Mouse (Mus musculus) G1E-ER4 (cell line): ENCODE results near the gene Ptpn1. TPM values are rescaled to one million over a fixed set of nuclear protein-coding genes. Genes with fewer than 3 reads are reported as not detected.

ENCODE experiments used
- GATA1 ChIP-seq: IDR thresholded peaks from one replicate; pipeline ENCODE4 v1.8.0; 2012; ENCODE audit warnings: low read length, inconsistent platforms
- polyA plus RNA-seq: library from polyadenylated mRNA; stranded (reverse); fragments of >175 nt; gene quantifications from 2 replicates; pipeline ENCODE4 v1.2.3, GENCODE M21; 2012

The Ptpn1 gene
- polyA plus RNA-seq, result 39.4 and 49.5 TPM in 2 replicates

- no peak for TF ChIP-seq GATA1
These were observed at the start of gene Ptpn1 for GRCm38 (mm10) chr2:167931985-167932726. Gene Ptpn1 (plus strand): TSS chr2:167932057.

DNA sequence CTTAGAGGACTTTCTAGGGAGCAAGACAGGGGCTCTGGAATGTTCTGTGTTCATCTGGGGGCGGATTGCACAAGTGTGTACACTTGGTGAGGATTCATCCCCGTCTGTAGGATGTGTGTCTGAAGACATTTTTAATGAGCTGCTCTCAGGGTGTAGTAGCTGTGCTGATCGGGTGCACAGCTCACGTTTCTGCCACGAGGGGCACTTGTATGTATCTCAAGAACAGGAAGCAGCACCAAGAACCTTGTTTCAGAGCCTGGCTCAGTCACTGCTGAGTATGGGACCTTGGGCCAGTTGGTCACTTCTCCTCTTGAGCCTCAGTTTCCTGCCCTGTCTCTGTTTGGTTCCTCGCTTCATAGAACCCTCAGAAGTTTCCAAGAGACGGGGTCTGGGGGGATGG is 45.4 kb upstream of the Ptpn1 start:
- no peak for TF ChIP-seq GATA1

DNA sequence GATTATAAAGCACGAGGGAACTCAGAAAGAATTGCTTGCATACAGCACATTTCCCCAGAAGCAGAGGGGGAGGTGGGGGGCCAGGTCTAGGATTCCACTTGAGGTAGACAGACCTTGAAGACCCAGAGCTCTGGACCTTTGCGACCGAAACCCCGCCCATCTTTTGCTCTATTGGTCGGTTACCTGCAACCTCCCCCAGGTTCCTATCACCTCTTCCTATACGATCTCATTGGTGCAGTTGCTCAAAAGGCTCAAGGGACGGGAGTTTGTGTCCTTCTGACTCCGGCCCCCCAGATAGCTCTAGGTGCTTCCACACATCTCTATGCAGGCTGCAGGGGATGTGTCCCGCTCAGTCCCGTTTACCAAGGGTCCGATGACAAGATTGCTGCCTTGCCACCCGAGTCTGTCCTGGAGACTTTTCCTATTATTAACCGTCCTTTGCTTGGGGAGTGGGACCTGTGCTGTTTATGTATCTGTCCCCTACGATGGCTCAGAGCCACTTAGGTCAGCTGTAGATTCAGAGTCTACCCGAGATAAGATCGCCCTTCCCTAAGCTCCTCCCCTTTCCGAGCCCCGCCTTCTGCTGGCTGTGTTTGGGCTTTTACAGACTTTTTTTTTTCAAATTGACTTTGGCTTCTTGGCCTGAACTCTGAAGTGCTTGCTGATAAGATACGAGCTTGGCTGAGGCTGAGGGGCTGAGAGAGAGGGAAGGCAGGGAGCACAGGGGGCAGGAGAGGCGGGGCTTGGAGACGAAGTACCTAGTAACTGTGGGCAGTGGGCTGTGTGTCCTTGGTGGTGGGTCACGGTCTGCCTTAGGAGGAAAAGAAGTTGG is 44.1 kb upstream of the Ptpn1 start:
- no peak for TF ChIP-seq GATA1

- TF ChIP-seq GATA1, result no peak
These were observed 43.0 kb upstream of the Ptpn1 start for GRCm38 (mm10) chr2:167888834-167889233.

DNA sequence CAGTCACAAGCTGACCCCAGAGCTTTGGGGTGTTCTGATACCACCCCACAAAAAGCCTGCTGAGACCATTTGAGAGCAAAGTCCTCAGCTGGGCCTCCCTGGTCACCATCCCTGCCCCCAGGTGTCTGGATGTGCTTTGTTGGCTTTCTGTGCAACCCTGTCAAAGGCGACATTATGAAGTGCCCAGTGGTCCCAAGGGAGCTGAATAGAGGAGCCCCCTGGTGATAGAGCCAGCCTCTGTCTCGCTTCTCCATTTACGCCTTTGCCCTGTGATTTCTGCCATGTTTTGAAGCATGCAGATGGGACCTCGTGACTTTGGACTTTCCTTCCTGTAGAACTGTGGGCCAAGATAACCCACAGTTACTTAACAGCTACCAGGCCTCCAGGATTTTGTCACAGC is 42.0 kb upstream of the Ptpn1 start:
- TF ChIP-seq GATA1, result no peak

GRCm38 (mm10) chr2:167891908-167892307 is 39.9 kb upstream of the Ptpn1 start:
- no peak for TF ChIP-seq GATA1

DNA sequence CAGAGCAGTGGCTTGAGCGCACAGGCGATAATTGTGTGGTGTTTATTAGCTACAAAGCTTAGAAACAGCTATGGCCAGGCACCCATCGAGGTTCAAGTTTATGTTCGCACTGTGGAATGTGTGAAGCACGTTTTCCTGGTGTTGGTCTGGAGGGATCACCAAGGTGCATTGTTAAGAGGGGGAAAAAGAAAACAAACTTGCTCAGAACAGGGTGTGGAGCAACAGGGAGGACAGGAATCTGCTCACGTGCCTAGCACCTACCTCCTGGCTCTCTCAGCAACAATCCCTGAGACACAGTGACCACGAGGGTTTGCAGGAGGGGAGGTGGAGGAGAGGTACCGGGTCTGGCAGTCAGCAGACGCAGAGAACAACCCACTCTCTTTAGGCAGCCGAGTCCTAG is 38.2 kb upstream of the Ptpn1 start:
- no peak for TF ChIP-seq GATA1

DNA sequence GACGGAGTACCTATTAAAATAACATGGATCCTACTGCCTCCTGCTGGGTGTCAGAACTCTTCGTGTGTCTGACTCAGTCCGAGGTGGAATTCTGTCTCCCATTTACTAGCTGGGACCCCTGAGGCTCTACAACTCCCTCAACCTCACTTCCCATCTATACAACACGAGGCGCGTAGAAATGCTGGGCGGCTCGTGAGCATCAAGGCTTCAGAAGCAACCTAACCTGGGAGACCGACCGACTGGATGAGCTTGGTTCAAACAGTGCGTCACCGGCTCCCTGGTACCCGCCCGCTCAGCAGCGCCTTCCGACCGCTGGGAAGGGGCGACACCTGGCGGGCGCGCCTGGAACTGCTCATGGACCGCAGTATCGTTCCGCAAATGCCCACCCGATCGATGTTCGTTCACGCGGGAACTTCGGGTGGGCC is 36.9 kb upstream of the Ptpn1 start:
- TF ChIP-seq GATA1, result no peak

- TF ChIP-seq GATA1, result no peak
These were observed 34.0 kb upstream of the Ptpn1 start for GRCm38 (mm10) chr2:167897896-167898295.

- no peak for TF ChIP-seq GATA1
These were observed 31.9 kb upstream of the Ptpn1 start for GRCm38 (mm10) chr2:167899989-167900421.

GRCm38 (mm10) chr2:167902116-167902703 is 29.6 kb upstream of the Ptpn1 start:
- TF ChIP-seq GATA1, result no peak

DNA sequence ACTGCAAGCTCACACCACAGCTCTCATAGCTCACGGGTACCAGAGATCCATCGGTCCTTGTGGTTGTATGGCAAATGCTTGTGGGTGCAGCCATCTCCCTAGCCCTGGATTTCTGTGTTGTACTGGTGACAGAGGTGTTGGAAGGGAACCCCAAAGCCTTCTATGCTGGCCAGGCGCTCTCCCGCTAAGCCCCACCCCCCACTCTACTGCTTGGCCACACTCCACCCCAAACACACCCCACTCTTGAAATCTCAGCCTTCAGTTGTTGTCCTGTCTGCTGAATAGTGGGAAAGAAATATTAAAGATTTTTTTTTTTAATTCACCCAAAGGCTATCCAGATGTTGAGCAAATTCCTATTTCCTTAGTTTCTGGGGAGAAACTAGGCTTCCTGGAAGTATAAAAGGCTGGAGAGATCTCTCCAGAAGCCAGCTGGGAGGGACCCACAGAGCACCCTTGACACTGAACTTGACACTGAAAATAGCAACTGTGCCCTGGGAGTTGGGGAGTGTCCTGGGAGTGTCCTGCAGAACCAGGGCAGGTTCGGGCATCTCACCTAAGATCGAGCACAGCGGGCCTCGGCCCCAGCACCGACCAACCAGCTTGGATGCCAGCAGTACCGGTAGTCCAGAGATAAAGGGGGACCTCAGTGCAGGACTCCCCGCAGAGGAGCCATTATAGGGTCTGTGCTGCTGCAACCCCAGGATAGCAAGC is 28.5 kb upstream of the Ptpn1 start:
- TF ChIP-seq GATA1, result no peak

GRCm38 (mm10) chr2:167904621-167905367 is 27.1 kb upstream of the Ptpn1 start:
- TF ChIP-seq GATA1, result no peak

DNA sequence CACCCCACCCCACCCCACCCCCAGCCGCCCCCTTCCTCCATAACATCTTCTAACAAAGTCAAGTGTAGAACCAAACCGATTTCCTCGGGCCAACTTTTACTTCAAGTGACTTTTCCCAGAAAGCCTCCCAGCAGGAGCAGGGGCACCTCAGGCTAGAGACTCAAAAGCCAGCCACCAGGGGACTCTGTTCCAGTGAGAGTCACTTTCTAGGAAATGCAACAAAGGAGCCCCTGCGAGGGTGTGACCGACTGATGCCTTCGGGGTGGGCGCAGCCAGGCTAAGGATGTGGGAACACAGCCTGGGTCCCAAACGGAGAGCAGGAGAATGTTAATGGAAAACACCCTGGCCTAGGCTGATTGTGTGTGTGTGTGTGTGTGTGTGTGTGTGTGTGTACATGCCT is 26.3 kb upstream of the Ptpn1 start:
- TF ChIP-seq GATA1, result no peak

DNA sequence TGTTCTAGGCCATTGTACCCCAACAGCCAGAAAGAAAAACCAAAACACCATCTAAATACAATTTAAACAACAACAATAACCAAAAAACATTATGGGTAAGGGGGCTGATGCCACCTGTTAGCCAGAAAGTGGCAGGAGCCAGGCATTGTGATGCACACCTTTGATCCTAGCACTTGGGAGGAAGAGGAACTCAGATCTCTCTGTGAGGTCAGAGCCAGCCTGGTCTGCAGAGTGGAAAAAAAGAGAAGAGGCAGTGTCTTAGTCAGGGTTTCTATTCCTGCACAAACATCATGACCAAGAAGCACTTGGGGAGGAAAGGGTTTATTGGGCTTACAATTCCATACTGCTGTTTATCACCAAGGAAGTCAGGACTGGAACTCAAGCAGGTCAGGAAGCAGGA is 25.1 kb upstream of the Ptpn1 start:
- TF ChIP-seq GATA1, result no peak
